Mouse (Mus musculus): ENCODE results near the gene 2410141K09Rik.
"Not testable (repeated sequence)": the region's sequence is repeated elsewhere in the genome, so short reads cannot be mapped to it uniquely, and the experiment has no call there.

Gene 2410141K09Rik

DNA sequence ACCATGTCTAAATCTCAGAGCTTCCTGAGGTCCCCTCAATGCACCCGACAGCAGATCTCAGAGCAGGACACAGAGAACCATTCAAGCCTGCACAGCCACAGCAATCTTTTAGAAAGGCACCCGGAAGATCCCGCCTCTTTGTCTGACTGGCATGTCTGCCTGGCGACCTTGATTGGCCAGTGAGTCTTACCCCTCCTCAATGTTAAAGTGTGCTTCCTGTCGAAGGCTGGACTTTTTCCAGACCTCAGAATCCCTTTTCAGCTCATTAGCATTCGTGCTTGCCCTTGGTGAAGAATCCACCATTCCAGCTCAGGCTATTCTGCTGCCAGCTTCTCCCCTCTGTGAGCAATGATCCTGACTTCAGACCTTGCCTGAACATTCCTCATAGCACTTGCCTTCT lies at the start of gene 2410141K09Rik:
Gene 2410141K09Rik (minus strand): TSS at position 101 of the 400 bp plus-strand sequence.
- DNase-seq (ENCODE audit: low spot score in 2 of 2) = not testable (repeated sequence)

- DNase-seq (ENCODE audit: low spot score in 2 of 2) = not testable (repeated sequence)
These were observed 14.1 kb downstream of the 2410141K09Rik start for GRCm38 (mm10) chr13:66426858-66427257.

DNA sequence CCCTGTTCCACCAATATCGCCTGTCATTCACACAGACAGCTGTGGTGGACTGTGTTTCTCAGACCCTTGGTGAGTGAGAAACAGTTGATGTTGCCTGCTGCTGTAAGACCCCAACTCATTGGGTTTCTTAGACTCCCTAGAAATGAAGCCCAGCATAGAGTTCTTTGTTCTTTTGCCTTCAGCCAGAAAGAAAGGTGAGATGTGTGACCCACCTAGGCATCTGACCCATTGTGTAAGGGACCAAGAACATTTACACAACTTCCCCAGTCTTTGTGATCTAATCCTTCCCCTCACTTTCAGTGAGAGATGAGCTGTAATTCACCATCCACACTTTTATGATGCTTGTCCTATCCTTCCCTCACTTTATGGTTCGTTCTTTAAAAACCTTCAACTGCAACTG lies 26.0 kb downstream of the 2410141K09Rik start:
- DNase-seq (ENCODE audit: low spot score in 2 of 2) = not testable (repeated sequence)

All from spleen, postnatal 36 days (tissue).